Mouse (Mus musculus) neural tube, embryonic 11.5 days (tissue): ENCODE measurements around the gene Polr2l. TPM values are rescaled to one million over a fixed set of nuclear protein-coding genes. Genes with fewer than 3 reads are reported as not detected.

Experiments used
- ATAC-seq: fragments of 200-750 bp; cut with Nextera tagmentation; 2 replicates; pipeline ENCODE4 v1.8.0; 2017; ENCODE audit warnings: moderate number of reproducible peaks, mild to moderate bottlenecking, moderate TSS enrichment, moderate library complexity; ENCODE audit not compliant: insufficient read depth, low FRiP score, low TSS enrichment
- DNase-seq: peaks from one replicate; pipeline ENCODE4 v3.0.0-alpha.2; 2015; ENCODE audit warnings: low spot score
- H3K27ac ChIP-seq: fragments of 300-500 bp; sonication (generic); 2 replicates; pipeline ENCODE4 v1.5.1; 2014; ENCODE audit warnings: low read depth, mild to moderate bottlenecking, low read length
- H3K27me3 ChIP-seq: fragments of 300-500 bp; sonication (generic); 2 replicates; pipeline ENCODE4 v1.6.1; 2014; ENCODE audit warnings: mild to moderate bottlenecking, low read length, mixed read lengths; ENCODE audit not compliant: control insufficient read depth, insufficient read depth
- H3K36me3 ChIP-seq: fragments of 300-500 bp; sonication (generic); 2 replicates; pipeline ENCODE4 v1.6.1; 2014; ENCODE audit warnings: mild to moderate bottlenecking, low read length, moderate library complexity, mixed read lengths; ENCODE audit not compliant: control insufficient read depth, insufficient read depth
- H3K4me1 ChIP-seq: fragments of 300-500 bp; sonication (generic); 2 replicates; pipeline ENCODE4 v1.6.1; 2014; ENCODE audit warnings: low read length, mixed read lengths; ENCODE audit not compliant: control insufficient read depth, insufficient read depth
- H3K4me2 ChIP-seq: fragments of 300-500 bp; sonication (generic); 2 replicates; pipeline ENCODE4 v1.6.1; 2014; ENCODE audit warnings: low read depth, mild to moderate bottlenecking, moderate library complexity
- H3K4me3 ChIP-seq: fragments of 300-500 bp; sonication (generic); 2 replicates; pipeline ENCODE4 v1.5.1; 2014; ENCODE audit warnings: low read depth, low read length
- H3K9ac ChIP-seq: fragments of 300-500 bp; sonication (generic); 2 replicates; pipeline ENCODE4 v1.6.1; 2014; ENCODE audit warnings: mild to moderate bottlenecking, low read length
- H3K9me3 ChIP-seq: fragments of 300-500 bp; sonication (generic); 2 replicates; pipeline ENCODE4 v1.6.1; 2016; ENCODE audit warnings: low read length; ENCODE audit not compliant: control insufficient read depth
- WGBS: fragments of 180-500 bp; shearing (Covaris S2); extraction: QIAGEN DNeasy Blood & Tissue Kit; methylation state at CpG from one replicate; pipeline ENCODE4 v1.1.7; 2014; 5-methylcytosine and 5-hydroxymethylcytosine counted together
- polyA plus RNA-seq: library from polyadenylated mRNA; unstranded; fragments of >200 nt; fragmentation: Nextera tagmentation; extraction: Ambion mirVana; gene quantifications from 2 replicates; pipeline ENCODE4 v1.2.1, GENCODE M21; 2014

The Polr2l gene
- polyA plus RNA-seq, 1 experiment from 2014 or later, result 79.2 TPM

GRCm38 (mm10) chr7:141481498-141482401 lies 6.8 kb upstream of the Polr2l start:
- DNase-seq (peak; percentile 72), ATAC-seq (peak; percentile 56)
- H3K27ac ChIP-seq, result no peak overlapping the region; the same call in 1 of the 2 replicates
- no peaks in the 10 kb centered on the region for H3K36me3 ChIP-seq
- peaks cover 13% of the 10 kb centered on the region for H3K4me1 ChIP-seq
- WGBS, result 1% methylated on average over 68 of the region's 81 CpGs
- peak overlapping the region; percentile 97 for H3K4me2 ChIP-seq
- H3K27me3 ChIP-seq, result peaks cover 11% of the 10 kb centered on the region
- peak overlapping the region; percentile 60 for H3K9ac ChIP-seq
- H3K4me3 ChIP-seq, result peak overlapping the region; percentile 57
- no peaks in the 10 kb centered on the region for H3K9me3 ChIP-seq

GRCm38 (mm10) chr7:141480842-141481497 lies 6.0 kb upstream of the Polr2l start:
- Histone ChIP-seq H3K9ac (no peak overlapping the region), H3K9me3 (no peaks in the 10 kb centered on the region), H3K4me1 (peaks cover 16% of the 10 kb centered on the region), H3K36me3 (no peaks in the 10 kb centered on the region), H3K27me3 (peaks cover 14% of the 10 kb centered on the region), H3K27ac (no peak overlapping the region), H3K4me3 (peak overlapping the region; percentile 57; the same call in 1 of the 2 replicates), H3K4me2 (peak overlapping the region; percentile 97)
- DNase-seq (peak; percentile 72), ATAC-seq (peak; percentile 36; the same call in 1 of the 2 replicates)
- 10% methylated on average over 10 of the region's 10 CpGs for WGBS

GRCm38 (mm10) chr7:141478270-141478748 lies 3.4 kb upstream of the Polr2l start:
- Histone ChIP-seq H3K9ac (no peak overlapping the region), H3K4me1 (peaks cover 32% of the 10 kb centered on the region), H3K27me3 (peaks cover 15% of the 10 kb centered on the region), H3K9me3 (no peaks in the 10 kb centered on the region), H3K4me3 (no peak overlapping the region), H3K4me2 (no peak overlapping the region), H3K36me3 (no peaks in the 10 kb centered on the region), H3K27ac (no peak overlapping the region)
- ATAC-seq, result no peak
- 86% methylated on average over 5 of the region's 5 CpGs for WGBS
- no peak for DNase-seq

DNA sequence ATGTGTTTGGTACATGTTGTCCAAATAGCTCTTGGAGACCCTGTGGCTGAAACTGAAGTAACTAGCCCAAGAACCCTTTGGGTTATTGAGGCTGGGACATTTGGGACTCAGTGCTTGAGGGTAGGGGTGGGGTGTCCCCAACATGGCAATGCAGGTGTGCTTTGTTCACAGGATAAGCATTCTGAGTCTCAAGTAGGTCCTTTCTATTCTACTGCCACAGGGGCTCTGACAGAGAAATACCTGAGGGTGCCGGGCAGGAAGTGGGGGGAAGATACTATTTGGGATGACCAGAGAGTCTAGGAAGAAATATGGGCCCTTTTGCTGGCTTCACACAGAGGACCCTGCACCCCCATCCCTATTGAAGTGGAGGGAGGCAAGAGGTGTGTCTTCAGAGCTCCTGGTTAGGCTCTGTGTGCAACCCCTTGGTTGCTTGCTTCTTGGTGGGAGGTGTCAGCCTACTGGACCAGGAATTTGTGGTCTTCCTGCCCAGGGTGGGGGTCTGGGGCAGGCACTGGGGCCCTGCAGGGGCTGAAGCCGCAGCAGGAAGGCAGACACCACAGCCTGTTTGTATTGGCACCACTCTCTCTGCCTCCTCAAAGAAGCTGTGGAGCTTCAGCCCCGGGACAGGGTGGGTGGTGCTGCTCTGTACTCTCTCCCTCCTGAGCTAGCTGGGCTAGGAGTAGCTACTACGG lies 2.8 kb upstream of the Polr2l start:
- peaks cover 15% of the 10 kb centered on the region for H3K27me3 ChIP-seq
- DNase-seq, result no peak
- H3K36me3 ChIP-seq, result 0 out of 2 replicates have a peak, but pooled peaks cover 2% of the 10 kb centered on the region
- no peak overlapping the region for H3K4me3 ChIP-seq
- WGBS, result 64% methylated on average over 4 of the region's 4 CpGs
- H3K4me2 ChIP-seq, result no peak overlapping the region
- peaks cover 32% of the 10 kb centered on the region for H3K4me1 ChIP-seq
- H3K9me3 ChIP-seq, result no peaks in the 10 kb centered on the region
- no peak for ATAC-seq
- H3K27ac ChIP-seq, result no peak overlapping the region
- no peak overlapping the region for H3K9ac ChIP-seq

DNA sequence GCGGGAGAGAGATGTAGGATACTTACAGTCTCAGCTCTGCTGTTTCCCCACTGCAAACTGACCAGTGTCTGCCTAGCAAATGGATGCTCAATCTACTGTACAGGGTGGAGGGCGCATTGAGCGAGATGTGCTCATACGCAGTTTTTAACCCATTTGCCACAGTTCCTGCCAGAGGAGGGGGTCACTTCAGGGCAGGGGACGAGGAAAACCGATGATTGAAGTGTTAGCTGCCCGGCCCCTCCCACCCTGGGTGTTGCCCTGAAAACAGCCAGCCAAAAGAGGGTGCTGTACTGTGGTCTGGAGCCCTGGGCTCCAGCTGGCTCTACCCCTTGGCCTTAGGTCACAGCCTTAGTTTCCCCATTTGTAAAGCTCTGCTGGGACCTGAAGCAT lies 2.0 kb upstream of the Polr2l start:
- Histone ChIP-seq H3K4me2 (peak overlapping the region; percentile 75), H3K4me1 (peaks cover 28% of the 10 kb centered on the region), H3K9me3 (no peaks in the 10 kb centered on the region), H3K27ac (peak overlapping the region; percentile 50; the same call in 1 of the 2 replicates), H3K36me3 (peaks cover 5% of the 10 kb centered on the region; the same call in 1 of the 2 replicates), H3K9ac (peak overlapping the region; percentile 11; the same call in 1 of the 2 replicates), H3K27me3 (peaks cover 12% of the 10 kb centered on the region), H3K4me3 (peak overlapping the region; percentile 82)
- 29% methylated on average over 7 of the region's 7 CpGs for WGBS
- ATAC-seq (no peak), DNase-seq (no peak)

DNA sequence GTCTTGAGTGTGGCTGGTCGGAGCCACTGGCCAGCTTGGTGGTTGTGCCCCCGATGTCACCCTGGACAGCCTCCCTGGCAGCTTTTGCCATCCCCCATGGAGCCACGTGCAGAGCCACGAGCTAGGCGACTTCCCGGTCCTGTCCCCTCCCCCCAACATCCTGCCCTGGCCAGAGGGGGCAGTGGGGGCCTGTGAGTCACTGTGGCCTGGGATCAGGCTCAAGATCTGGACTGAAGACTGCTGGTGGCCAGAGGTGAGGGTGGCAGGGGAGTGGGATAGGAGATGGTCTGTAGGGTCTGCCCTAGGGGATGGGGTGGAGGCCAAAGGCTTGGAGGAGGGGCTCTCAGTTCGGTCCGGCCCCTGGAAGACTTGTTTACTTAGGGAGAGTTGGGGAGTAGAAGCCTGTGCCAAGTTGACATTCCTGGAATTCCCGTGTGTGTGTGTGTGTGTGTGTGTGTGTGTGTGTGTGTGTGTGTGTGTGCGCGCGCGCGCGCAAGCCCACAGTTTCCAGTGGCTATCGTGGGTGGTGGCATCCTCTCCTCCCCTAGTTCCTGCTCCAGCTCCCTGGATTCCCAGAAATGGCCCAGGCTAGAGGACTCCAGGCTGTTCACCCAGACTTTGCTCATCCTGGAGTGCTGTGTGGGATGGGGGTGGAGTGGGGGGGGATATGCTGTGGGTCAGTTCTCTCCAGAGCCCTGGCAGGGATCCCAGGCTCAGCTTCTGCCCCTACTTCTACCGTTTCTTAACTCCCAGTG lies 1.5 kb upstream of the Polr2l start:
- H3K4me3 ChIP-seq, result peak overlapping the region; percentile 82
- ATAC-seq (no peak), DNase-seq (peak; percentile 41)
- peak overlapping the region; percentile 75 for H3K4me2 ChIP-seq
- no peaks in the 10 kb centered on the region for H3K9me3 ChIP-seq
- H3K27me3 ChIP-seq, result peaks cover 12% of the 10 kb centered on the region
- peaks cover 24% of the 10 kb centered on the region for H3K4me1 ChIP-seq
- peak overlapping the region; percentile 11; the same call in 1 of the 2 replicates for H3K9ac ChIP-seq
- peak overlapping the region; percentile 50; the same call in 1 of the 2 replicates for H3K27ac ChIP-seq
- 4% methylated on average over 17 of the region's 17 CpGs for WGBS
- H3K36me3 ChIP-seq, result peaks cover 6% of the 10 kb centered on the region; the same call in 1 of the 2 replicates

GRCm38 (mm10) chr7:141475805-141476158 lies 850 bp upstream of the Polr2l start:
- peak overlapping the region; percentile 75 for H3K4me2 ChIP-seq
- WGBS, result 1% methylated on average over 12 of the region's 12 CpGs
- peaks cover 19% of the 10 kb centered on the region for H3K4me1 ChIP-seq
- H3K9ac ChIP-seq, result peak overlapping the region; percentile 95
- peak overlapping the region; percentile 82 for H3K4me3 ChIP-seq
- peaks cover 8% of the 10 kb centered on the region; the same call in 1 of the 2 replicates for H3K36me3 ChIP-seq
- H3K27me3 ChIP-seq, result peaks cover 12% of the 10 kb centered on the region
- no peaks in the 10 kb centered on the region for H3K9me3 ChIP-seq
- no peak overlapping the region for H3K27ac ChIP-seq
- no peak for DNase-seq
- no peak; the same call in 1 of the 2 replicates for ATAC-seq

DNA sequence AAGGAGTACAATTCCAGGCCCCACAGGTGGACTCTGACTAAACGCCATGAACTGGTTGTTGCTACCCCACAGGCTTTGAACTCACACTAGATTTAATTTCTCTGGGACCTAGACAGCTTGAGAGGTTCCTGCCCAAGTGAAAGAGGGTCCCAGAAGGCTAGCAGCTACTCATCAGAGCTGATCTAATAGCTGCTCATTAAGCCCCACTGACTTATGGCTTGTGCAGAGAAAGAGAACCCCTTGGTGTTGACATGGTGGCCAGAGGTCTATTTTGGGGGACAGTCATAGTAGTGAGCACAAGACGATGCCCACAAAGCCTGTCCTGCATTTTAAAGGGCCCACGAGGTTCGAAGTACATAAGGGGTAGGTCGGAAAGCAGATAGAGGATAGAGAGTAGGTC lies 772 bp downstream of the Polr2l start:
- H3K4me3 ChIP-seq, result peak overlapping the region; percentile 82
- WGBS, result 13% methylated on average over 5 of the region's 5 CpGs
- no peak overlapping the region for H3K27ac ChIP-seq
- peaks cover 20% of the 10 kb centered on the region for H3K36me3 ChIP-seq
- no peaks in the 10 kb centered on the region for H3K9me3 ChIP-seq
- peak overlapping the region; percentile 95 for H3K9ac ChIP-seq
- peaks cover 12% of the 10 kb centered on the region; the same call in 1 of the 2 replicates for H3K27me3 ChIP-seq
- peaks cover 24% of the 10 kb centered on the region for H3K4me1 ChIP-seq
- H3K4me2 ChIP-seq, result peak overlapping the region; percentile 75
- ATAC-seq (no peak), DNase-seq (no peak)
